Mouse (Mus musculus) bone marrow, adult 2 months (tissue): ENCODE measurements around the gene Spred2.

Experiments used
- CTCF ChIP-seq: fragments of 200-500 bp; IDR thresholded peaks from 2 replicates; pipeline ENCODE4 v1.5.1; 2011; ENCODE audit warnings: low read length, control low read depth; ENCODE audit not compliant: control insufficient read depth, insufficient read depth
- POLR2A ChIP-seq: fragments of 200-500 bp; IDR thresholded peaks from 2 replicates; pipeline ENCODE4 v1.6.1; 2011; ENCODE audit warnings: low read depth, mild to moderate bottlenecking, control low read depth, low read length, borderline replicate concordance; ENCODE audit not compliant: control insufficient read depth

DNA sequence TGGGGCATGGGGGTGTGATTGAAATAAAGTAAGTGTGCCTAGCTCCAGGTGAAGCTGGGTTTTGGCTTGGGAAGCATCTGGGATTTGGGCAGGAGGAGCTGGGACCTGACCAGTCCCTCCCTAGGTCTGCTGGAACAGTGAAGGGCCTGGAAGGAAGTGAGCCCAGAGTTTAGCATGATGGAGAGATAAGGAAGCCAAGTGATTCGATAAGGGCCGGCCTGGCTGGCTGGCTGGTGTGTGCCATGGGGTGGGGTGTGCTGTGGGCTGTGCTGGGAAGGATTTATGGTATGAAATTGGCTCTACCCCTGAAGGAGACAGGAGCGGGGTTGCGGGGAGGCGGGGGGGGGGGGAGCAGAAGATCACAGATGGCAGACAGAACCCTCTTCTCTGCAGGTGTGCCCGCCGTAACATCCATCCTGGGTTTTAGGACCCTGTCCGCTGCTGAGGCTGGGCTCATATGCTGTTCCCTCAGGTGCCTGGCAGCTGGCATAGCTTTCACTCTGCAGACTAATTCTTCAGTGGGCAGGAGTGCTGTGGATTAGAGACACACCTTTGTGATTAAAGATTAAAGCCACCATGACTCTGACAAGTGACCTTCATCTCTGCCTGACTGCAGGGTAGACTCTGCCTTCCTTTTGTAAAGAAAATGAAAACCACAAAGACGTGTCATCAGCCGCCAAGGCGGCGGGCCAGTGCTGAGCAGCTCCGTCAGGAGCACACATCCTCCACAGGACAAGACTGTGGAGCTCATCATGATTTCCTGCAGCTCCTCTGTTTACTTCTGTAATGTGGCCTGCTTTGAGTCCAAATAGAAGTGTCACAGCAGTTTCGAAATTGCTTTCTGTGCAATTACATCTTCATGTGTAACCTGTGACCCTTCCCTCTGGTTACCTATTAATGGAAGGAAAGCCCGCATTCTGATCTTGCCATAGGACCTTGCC lies 68.4 kb downstream of the Spred2 start:
- TF ChIP-seq CTCF (no peak), POLR2A (no peak)
